Mouse (Mus musculus): ENCODE results near the gene Trappc3. TPM values are rescaled to one million over a fixed set of nuclear protein-coding genes. Genes with fewer than 3 reads are reported as not detected.

The Trappc3 gene
- polyA plus RNA-seq, 1 experiment from 2014 or later: 86.4 TPM

GRCm38 (mm10) chr4:126313202-126313601 lies 51.1 kb downstream of the Trappc3 start:
- Histone ChIP-seq H3K4me1 (peaks cover 43% of the 10 kb centered on the region; the same call in 1 of the 2 replicates), H3K4me3 (no peak overlapping the region), H3K9me3 (no peaks in the 10 kb centered on the region), H3K36me3 (peaks cover 35% of the 10 kb centered on the region), H3K27ac (no peak overlapping the region), H3K27me3 (ENCODE audit: insufficient read depth, poor library complexity, severe bottlenecking) (peaks cover 13% of the 10 kb centered on the region; the same call in 1 of the 2 replicates)
- 34% methylated on average over 5 of the region's 5 CpGs for WGBS
- no peak for DNase-seq (ENCODE audit: low spot score)

- no peak for DNase-seq (ENCODE audit: low spot score)
Measured at GRCm38 (mm10) chr4:126314393-126314792, 52.3 kb downstream of the Trappc3 start.

GRCm38 (mm10) chr4:126315931-126316330 lies 53.8 kb downstream of the Trappc3 start:
- 42% methylated on average over 5 of the region's 5 CpGs for WGBS
- Histone ChIP-seq H3K4me1 (peaks cover 37% of the 10 kb centered on the region), H3K9me3 (no peaks in the 10 kb centered on the region), H3K27ac (no peak overlapping the region), H3K4me3 (no peak overlapping the region), H3K36me3 (peaks cover 46% of the 10 kb centered on the region), H3K27me3 (ENCODE audit: insufficient read depth, poor library complexity, severe bottlenecking) (peaks cover under 1% of the 10 kb centered on the region; the same call in 1 of the 2 replicates)
- no peak for DNase-seq (ENCODE audit: low spot score)

More at GRCm38 (mm10) chr4:126314393-126314792, 52.3 kb downstream of the Trappc3 start:
- no peak overlapping the region for H3K4me3 ChIP-seq
- 65% methylated on average over 10 of the region's 10 CpGs for WGBS
- H3K36me3 ChIP-seq: peaks cover 46% of the 10 kb centered on the region
- H3K27me3 ChIP-seq (ENCODE audit: insufficient read depth, poor library complexity, severe bottlenecking): peaks cover 9% of the 10 kb centered on the region; the same call in 1 of the 2 replicates
- no peaks in the 10 kb centered on the region for H3K9me3 ChIP-seq
- H3K27ac ChIP-seq: no peak overlapping the region
- peaks cover 38% of the 10 kb centered on the region; the same call in 1 of the 2 replicates for H3K4me1 ChIP-seq

DNA sequence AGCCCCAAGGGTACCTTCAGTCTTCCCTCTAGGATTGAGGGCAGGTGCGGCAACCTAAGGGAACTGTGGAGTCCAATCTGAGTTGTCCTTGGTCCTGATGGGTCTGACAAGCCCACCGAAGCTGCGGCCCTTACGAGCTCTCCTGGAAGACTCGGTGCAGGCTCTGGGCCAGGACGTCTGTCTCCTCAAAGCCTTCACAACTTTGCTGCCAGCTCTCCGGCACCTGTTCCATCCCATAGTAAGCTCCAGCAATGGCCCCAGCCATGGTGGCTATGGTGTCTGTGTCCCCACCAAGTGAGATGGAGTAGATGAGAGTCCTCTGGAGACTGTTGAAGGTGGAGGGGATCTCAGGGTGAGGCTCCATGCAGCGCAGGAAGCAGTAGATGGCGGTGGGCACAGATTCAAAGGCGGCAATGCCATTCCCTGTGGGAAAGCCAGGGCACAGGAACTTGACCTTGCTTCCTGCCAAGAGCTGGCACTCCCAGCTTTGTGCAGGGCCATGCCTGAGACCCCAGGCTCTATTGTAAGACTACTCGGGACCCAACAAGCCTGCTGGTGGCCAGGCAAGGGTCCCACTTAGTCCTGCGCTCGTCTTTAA lies 54.4 kb downstream of the Trappc3 start:
- 92% methylated on average over 13 of the region's 13 CpGs for WGBS
- H3K4me3 ChIP-seq: no peak overlapping the region
- no peak overlapping the region for H3K27ac ChIP-seq
- DNase-seq (ENCODE audit: low spot score): no peak
- peaks cover 46% of the 10 kb centered on the region for H3K36me3 ChIP-seq
- H3K27me3 ChIP-seq (ENCODE audit: insufficient read depth, poor library complexity, severe bottlenecking): no peaks in the 10 kb centered on the region; the same call in 1 of the 2 replicates
- peaks cover 39% of the 10 kb centered on the region for H3K4me1 ChIP-seq
- H3K9me3 ChIP-seq: no peaks in the 10 kb centered on the region

- Histone ChIP-seq H3K4me3 (no peak overlapping the region), H3K27me3 (ENCODE audit: insufficient read depth, poor library complexity, severe bottlenecking) (peaks cover 28% of the 10 kb centered on the region), H3K36me3 (peaks cover 42% of the 10 kb centered on the region), H3K27ac (no peak overlapping the region), H3K4me1 (peaks cover 34% of the 10 kb centered on the region), H3K9me3 (no peaks in the 10 kb centered on the region)
- 89% methylated on average over 6 of the region's 6 CpGs for WGBS
- DNase-seq (ENCODE audit: low spot score): no peak
Measured at GRCm38 (mm10) chr4:126319806-126320205, 57.7 kb downstream of the Trappc3 start.

GRCm38 (mm10) chr4:126321111-126321853 lies 59.2 kb downstream of the Trappc3 start, which contains the start of gene Adprhl2:
TSS of gene Adprhl2 (minus strand) at chr4:126321703.
- H3K27ac ChIP-seq: peak within 1 kb of the TSS; percentile 93
- peak within 1 kb of the TSS; percentile 89 for H3K4me3 ChIP-seq
- H3K36me3 ChIP-seq: peaks cover 30% of the 10 kb centered on the region
- peaks cover 33% of the 10 kb centered on the region for H3K4me1 ChIP-seq
- DNase-seq (ENCODE audit: low spot score): peak; percentile 97
- H3K9me3 ChIP-seq: no peaks in the 10 kb centered on the region
- peaks cover 41% of the 10 kb centered on the region for H3K27me3 ChIP-seq (ENCODE audit: insufficient read depth, poor library complexity, severe bottlenecking)
- WGBS: under 1% methylated on average over 80 of the region's 80 CpGs

DNA sequence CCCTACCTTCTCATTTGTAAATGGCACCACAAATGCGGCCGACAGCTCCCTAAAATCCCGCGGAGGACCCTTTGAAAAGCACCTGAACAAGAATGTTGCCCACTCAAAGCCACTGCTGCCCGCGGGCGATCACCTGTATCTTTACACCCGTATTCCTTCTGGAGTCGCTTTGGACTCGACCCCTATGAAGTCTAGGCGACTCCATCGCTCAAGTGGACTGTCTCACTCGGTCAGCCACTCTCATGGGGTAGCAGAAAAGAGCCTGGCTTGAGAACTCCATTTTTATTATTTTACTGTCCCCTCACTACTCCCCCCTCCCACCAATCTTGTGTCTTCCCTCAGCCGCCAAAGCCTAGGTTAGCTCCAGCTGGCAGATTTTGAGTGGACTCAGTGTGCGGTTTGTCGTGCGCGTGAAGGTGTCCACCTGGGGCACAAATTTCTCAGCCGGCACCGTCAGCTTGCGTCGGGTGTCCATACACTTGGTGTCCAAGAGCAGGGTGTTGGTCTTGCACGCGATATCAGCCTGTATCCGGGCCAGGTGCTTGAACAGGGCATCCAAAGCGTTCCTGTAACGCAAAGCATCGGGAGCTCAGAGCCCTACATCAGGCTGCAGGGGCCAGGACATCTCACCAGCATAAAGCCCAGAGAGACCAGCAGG lies 59.9 kb downstream of the Trappc3 start:
- H3K4me3 ChIP-seq: peak overlapping the region; percentile 89
- 0 out of 2 replicates have a peak overlapping the region, but pooled peaks have one; percentile 93 for H3K27ac ChIP-seq
- DNase-seq (ENCODE audit: low spot score): no peak
- peaks cover 27% of the 10 kb centered on the region for H3K4me1 ChIP-seq
- 53% methylated on average over 28 of the region's 28 CpGs for WGBS
- no peaks in the 10 kb centered on the region for H3K9me3 ChIP-seq
- peaks cover 23% of the 10 kb centered on the region for H3K36me3 ChIP-seq
- peaks cover 42% of the 10 kb centered on the region for H3K27me3 ChIP-seq (ENCODE audit: insufficient read depth, poor library complexity, severe bottlenecking)

GRCm38 (mm10) chr4:126322646-126323045 lies 60.5 kb downstream of the Trappc3 start:
- Histone ChIP-seq H3K27me3 (ENCODE audit: insufficient read depth, poor library complexity, severe bottlenecking) (peaks cover 42% of the 10 kb centered on the region), H3K4me3 (no peak overlapping the region), H3K9me3 (no peaks in the 10 kb centered on the region), H3K27ac (no peak overlapping the region), H3K4me1 (peaks cover 27% of the 10 kb centered on the region), H3K36me3 (peaks cover 16% of the 10 kb centered on the region)
- WGBS: 92% methylated on average over 13 of the region's 13 CpGs
- DNase-seq (ENCODE audit: low spot score): no peak

DNA sequence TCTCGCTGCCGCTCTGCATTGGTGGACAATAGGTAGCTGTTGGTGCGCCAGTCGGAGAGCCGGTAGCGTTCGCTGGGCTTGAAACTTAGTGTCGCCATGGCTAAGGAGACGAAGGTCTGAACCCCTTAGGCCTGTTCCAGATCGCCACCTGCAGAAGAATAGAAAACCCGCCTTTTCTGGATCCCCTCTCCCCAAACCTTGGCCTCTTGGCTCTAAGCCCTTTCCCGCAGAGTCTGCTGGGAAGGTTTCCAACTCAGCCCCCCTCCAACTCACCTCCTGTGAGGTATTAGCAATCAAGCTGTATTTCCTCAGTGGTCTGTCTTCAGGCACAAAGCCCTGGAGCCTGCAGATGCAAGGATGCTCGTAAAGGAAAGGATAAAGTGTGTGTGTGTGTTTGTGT lies 62.7 kb downstream of the Trappc3 start:
- Histone ChIP-seq H3K4me1 (peaks cover 31% of the 10 kb centered on the region), H3K27me3 (ENCODE audit: insufficient read depth, poor library complexity, severe bottlenecking) (peaks cover 42% of the 10 kb centered on the region), H3K4me3 (0 out of 2 replicates have a peak overlapping the region, but pooled peaks have one; percentile 36), H3K36me3 (no peaks in the 10 kb centered on the region), H3K9me3 (no peaks in the 10 kb centered on the region), H3K27ac (no peak overlapping the region)
- DNase-seq (ENCODE audit: low spot score): peak; percentile 73
- 27% methylated on average over 13 of the region's 13 CpGs for WGBS

- WGBS: 12% methylated on average over 23 of the region's 23 CpGs
- peak within 1 kb of the TSS; percentile 36 for H3K4me3 ChIP-seq
- H3K9me3 ChIP-seq: no peaks in the 10 kb centered on the region
- no peaks in the 10 kb centered on the region for H3K36me3 ChIP-seq
- H3K27ac ChIP-seq: no peak within 1 kb of the TSS
- DNase-seq (ENCODE audit: low spot score): no peak
- peaks cover 29% of the 10 kb centered on the region for H3K4me1 ChIP-seq
- H3K27me3 ChIP-seq (ENCODE audit: insufficient read depth, poor library complexity, severe bottlenecking): peaks cover 42% of the 10 kb centered on the region
Measured at GRCm38 (mm10) chr4:126325281-126325861, 63.2 kb downstream of the Trappc3 start, which contains the start of gene Tekt2. TSS of gene Tekt2 (minus strand) at chr4:126325688.
